Mouse (Mus musculus) MEL (cell line): ENCODE measurements at regions not wholly inside any gene's neighbourhood (a gene's known extent, or its start where the extent isn't known, plus 50 kb on each side); places are given as distances from the start of the nearest gene placed in this dataset.

ENCODE experiments used
- CTCF ChIP-seq, 3 experiments: IDR thresholded peaks in 2 of 3; conservative IDR thresholded peaks in 1 of 3; 2 replicates each; pipeline ENCODE4 v1.5.1; 2011 to 2012; ENCODE audit warnings: low read length in 3 of 3, low read depth in 2 of 3, mild to moderate bottlenecking in 2 of 3, improper control_type of control experiment in 1 of 3, inconsistent platforms in 1 of 3, mixed read lengths in 1 of 3, moderate library complexity in 1 of 3; ENCODE audit not compliant: control insufficient read depth in 1 of 3, insufficient read depth in 1 of 3, poor library complexity in 1 of 3, severe bottlenecking in 1 of 3
- EP300 ChIP-seq, 2 experiments: IDR thresholded peaks; 2 replicates each; pipeline ENCODE4 v1.6.1; 2011; ENCODE audit warnings: improper control_type of control experiment in 2 of 2, low read length in 2 of 2, low read depth in 1 of 2, mild to moderate bottlenecking in 1 of 2
- ETS1 ChIP-seq: IDR thresholded peaks from 2 replicates; pipeline ENCODE4 v1.6.1; 2012; ENCODE audit warnings: low read depth, mild to moderate bottlenecking, inconsistent platforms, low read length, improper control_type of control experiment, moderate library complexity
- MEF2A ChIP-seq: IDR thresholded peaks from 2 replicates; pipeline ENCODE4 v1.6.1; 2014; ENCODE audit warnings: low read depth, mild to moderate bottlenecking, inconsistent platforms, low read length, improper control_type of control experiment; ENCODE audit not compliant: poor library complexity, insufficient replicate concordance, severe bottlenecking; ENCODE audit errors: extremely low read depth
- NRF1 ChIP-seq: IDR thresholded peaks from 2 replicates; pipeline ENCODE4 v1.6.1; 2014; ENCODE audit warnings: low read depth, mild to moderate bottlenecking, inconsistent platforms, low read length, improper control_type of control experiment, moderate library complexity; ENCODE audit not compliant: poor library complexity, insufficient read depth, severe bottlenecking
- POLR2A ChIP-seq, 2 experiments: IDR thresholded peaks; 2 replicates each; pipeline ENCODE4 v1.6.1; 2011 to 2012; ENCODE audit warnings: low read length in 2 of 2, mild to moderate bottlenecking in 2 of 2, control low read depth in 1 of 2, improper control_type of control experiment in 1 of 2, low read depth in 1 of 2, moderate library complexity in 1 of 2; ENCODE audit not compliant: control insufficient read depth in 1 of 2, insufficient read depth in 1 of 2, poor library complexity in 1 of 2
- USF1 ChIP-seq: IDR thresholded peaks from 2 replicates; pipeline ENCODE4 v1.6.1; 2014; ENCODE audit warnings: low read depth, mild to moderate bottlenecking, inconsistent platforms, low read length, improper control_type of control experiment, moderate library complexity
- ZKSCAN1 ChIP-seq: IDR thresholded peaks from 2 replicates; pipeline ENCODE4 v1.6.1; 2012; ENCODE audit warnings: low read depth, mild to moderate bottlenecking, inconsistent platforms, low read length, improper control_type of control experiment, moderate library complexity
- ZNF384 ChIP-seq: IDR thresholded peaks from 2 replicates; pipeline ENCODE4 v1.6.1; 2012; ENCODE audit warnings: low read depth, mild to moderate bottlenecking, inconsistent platforms, low read length, improper control_type of control experiment

DNA sequence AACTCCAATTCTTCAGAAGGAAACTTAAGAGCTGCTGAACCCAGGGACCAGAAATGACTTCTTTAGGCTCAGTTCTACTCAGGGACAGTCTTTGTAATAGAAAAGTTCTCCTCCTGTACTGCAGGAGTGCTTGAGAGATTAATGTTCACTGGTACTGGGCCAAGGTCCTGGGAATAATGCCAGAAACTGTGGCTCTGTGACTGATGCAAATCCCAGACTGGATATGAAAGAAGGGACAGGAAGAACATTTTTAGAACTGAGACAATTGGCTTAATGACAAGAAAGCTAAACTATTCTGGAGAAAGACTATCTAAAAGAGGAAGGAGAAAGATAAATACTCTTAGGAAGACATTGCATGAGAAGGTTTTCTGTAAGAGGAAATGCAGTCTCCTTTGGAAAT is 4818.8 kb upstream of the Gm7489 start:
- peak; percentile 87 for TF ChIP-seq ETS1
- TF ChIP-seq POLR2A (IDR thresholded peaks at IDR 0.05; ENCODE audit: control insufficient read depth in 1 of 2, insufficient read depth in 1 of 2, low read depth in 1 of 2, low read length in 2 of 2, poor library complexity in 1 of 2) = no peak
- peak; percentile 84 to 86 for TF ChIP-seq EP300 (IDR thresholded peaks at IDR 0.05; ENCODE audit: low read depth in 1 of 2, low read length in 2 of 2)
- TF ChIP-seq NRF1 = no peak
- TF ChIP-seq CTCF (IDR thresholded peaks at IDR 0.05 in 2 of 3, conservative IDR thresholded peaks at IDR 0.05 in 1 of 3; ENCODE audit: control insufficient read depth in 1 of 3, insufficient read depth in 1 of 3, low read depth in 2 of 3, low read length in 3 of 3, poor library complexity in 1 of 3, severe bottlenecking in 1 of 3) = no peak
- TF ChIP-seq ZNF384 = no peak
- TF ChIP-seq ZKSCAN1 = no peak
- TF ChIP-seq MEF2A = peak; percentile 96; the same call in 1 of the 2 replicates
- TF ChIP-seq USF1 = no peak
